Mouse (Mus musculus): ENCODE measurements around the gene Disp2. TPM values are rescaled to one million over a fixed set of nuclear protein-coding genes. Genes with fewer than 3 reads are reported as not detected.

Disp2 gene
- polyA plus RNA-seq, 3 experiments from 2014 or later, result not detected

DNA sequence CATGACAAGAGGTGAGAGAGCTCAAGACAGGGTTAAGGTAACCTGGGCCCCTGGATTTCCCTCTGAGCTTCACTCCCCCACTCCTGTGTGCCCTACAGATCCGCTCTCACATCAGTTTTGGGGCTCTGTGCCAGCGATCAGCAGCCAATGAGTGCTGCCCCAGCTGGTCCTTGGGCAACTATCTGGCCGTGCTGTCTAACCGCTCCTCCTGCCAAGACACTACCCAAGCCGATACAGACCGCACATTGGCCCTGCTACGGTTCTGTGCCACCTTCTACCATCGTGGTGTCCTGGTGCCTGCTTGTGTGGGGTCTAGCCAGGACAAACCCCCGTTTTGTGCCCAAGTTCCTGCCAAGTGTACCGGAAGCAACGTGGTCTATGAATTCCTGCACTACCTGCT, 10.0 kb downstream of the Disp2 start:
- no peak for ATAC-seq

DNA sequence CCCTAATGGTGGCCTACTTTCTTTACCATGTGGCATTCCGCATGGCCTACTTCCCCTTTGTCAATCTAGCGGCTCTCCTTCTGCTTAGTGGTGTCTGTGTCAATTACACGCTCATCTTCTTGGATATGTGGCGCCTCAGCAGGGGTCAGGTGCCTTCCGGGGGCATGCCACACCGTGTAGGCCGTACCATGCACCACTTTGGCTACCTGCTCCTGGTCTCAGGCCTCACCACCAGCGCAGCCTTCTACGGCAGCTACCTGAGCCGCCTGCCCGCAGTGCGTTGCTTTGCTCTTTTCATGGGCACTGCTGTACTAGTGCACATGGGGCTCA, 10.7 kb downstream of the Disp2 start:
- no peak for ATAC-seq

DNA sequence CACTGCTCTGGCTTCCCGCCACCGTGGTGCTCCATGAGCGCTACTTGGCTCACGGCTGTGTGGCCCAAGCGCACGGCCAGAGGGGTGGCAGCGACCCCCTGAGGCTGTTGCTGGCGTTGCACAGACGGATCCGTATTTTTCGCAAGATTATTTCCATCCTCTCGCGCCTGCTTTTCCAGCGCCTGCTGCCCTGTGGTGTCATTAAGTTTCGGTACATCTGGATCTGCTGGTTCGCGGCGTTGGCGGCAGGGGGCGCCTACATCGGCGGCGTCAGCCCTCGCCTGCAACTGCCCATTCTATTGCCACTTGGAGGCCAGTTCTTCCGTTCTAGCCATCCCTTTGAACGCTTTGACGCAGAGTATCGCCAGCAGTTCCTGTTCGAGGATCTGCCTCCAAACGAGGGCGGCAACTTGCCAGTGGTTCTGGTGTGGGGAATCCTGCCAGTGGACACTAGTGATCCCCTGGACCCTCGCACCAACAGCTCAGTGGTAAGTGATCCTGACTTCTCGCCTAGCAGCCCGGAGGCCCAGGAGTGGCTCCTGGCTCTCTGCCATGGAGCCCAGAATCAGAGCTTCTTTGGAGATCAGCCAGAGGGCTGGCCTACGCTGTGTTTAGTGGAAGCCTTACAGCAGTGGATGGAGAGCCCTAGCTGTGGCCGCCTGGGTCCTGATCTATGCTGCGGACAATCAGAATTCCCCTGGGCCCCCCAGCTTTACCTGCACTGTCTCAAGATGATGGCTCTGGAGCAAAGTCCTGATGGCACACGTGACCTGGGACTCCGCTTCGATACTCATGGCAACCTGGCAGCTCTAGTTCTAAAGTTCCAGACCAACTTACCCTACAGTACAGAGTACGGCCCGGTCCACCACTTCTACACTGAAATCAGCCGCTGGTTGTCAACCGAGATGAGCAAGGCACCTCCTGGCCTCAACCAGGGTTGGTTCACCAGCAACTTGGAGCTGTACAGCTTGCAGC, 11.3 kb downstream of the Disp2 start:
- no peak for ATAC-seq

DNA sequence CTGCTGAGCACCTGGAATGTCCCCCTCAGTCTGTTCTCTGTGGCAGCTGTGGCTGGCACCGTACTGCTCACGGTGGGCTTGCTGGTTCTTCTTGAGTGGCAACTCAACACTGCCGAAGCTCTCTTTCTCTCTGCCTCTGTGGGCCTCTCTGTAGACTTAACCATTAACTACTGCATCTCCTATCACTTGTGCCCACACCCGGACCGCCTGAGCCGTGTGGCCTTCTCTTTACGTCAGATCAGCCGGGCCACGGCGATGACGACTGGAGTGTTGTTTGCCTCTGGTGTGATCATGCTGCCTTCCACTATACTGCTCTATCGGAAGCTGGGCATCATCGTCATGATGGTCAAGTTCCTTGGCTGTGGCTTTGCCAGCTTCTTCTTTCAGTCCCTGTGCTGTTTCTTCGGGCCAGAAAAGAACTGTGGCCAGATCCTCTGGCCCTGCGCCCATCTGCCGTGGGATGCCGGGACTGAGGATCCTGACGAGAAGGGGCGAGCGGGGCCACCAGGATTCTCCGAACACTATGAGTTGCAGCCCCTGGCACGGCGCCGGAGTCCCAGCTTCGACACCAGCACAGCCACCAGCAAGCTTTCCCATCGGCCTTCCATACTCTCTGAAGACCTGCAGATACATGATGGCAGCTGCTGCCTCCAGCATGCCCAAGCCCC, 12.2 kb downstream of the Disp2 start:
- ATAC-seq, result no peak

DNA sequence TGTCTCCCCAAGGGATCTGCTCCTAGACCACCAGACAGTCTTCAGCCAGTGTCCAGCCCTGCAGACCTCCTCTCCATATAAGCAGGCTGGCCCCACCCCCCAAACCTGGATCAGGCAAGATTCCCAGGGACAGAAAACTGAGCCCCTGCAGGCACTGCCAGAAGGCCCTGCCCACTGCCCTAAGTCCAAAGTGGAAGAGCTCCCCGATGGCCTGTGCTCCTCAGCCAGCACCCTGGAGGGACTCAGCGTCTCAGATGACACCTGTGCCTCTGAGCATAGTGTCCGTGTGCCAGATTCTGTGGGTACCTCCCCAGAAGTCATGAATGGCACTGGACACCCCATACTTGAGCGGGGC, 12.7 kb downstream of the Disp2 start:
- no peak for ATAC-seq

DNA sequence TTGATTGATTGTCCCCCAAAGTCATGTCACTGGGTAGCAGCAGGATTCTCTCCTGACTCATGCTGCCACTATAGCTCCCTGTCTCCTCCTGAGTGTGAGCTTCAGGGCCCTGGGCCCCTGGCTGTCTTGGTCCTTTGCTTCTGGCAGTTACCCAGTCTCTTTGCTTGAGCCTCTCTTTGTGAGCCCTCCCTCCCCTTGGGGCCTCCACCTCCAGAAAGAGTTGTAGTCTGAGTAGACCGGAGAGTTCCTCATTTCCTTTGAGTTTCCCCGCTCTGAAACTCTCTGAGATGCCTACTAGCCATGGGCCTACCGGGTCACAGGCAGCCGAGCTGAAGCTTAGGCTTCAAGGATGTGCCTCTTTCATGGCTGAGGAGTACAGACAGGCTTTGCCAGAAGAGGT, 14.1 kb downstream of the Disp2 start:
- no peak for ATAC-seq

DNA sequence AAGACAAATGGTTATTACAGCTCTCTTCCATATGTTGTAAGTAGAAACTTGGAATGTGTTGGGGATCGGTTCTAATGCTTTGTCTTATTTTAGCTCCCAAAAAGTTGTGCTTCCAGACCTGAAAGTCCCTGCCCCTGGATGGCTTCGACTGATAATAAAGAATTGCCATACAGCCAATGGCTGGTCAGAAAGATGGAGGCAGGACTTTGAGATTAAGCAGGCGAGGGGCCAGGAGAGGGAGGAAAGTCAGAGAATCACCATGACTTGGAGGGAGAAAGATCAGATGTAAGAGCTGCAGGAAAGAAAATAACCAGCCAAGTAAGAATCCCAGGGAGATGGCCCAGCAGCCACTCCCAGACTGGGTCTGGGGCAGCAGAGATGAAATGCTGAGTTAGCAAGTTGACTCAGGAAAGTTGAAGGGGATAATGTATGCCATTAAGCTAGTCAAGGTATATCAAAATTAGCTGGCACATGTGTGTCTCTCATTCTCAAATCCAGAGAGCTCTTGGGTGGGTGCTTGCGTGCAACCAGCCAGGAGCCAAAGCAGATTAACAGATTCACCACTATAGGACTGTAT, 23.1 kb downstream of the Disp2 start:
- ATAC-seq, result no peak

DNA sequence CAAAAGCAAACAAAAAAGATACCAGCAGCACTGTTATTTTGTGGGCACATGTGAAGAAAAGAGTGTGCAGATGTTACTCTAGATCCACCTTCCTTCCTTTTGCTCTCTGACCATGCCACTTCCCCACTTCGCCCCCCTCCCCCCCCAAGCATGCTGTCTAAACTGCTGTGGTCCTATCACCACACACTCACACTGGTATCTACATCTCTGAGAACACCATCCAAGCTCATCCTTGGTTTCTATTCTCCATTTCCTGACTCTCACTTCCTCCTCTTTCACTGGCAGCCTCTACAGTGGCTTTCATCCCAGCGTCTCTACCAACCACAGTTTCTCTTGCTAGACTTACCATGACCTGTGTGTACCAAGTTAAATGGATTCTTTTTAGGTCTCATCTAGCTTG, 25.0 kb downstream of the Disp2 start:
- ATAC-seq, result no peak

DNA sequence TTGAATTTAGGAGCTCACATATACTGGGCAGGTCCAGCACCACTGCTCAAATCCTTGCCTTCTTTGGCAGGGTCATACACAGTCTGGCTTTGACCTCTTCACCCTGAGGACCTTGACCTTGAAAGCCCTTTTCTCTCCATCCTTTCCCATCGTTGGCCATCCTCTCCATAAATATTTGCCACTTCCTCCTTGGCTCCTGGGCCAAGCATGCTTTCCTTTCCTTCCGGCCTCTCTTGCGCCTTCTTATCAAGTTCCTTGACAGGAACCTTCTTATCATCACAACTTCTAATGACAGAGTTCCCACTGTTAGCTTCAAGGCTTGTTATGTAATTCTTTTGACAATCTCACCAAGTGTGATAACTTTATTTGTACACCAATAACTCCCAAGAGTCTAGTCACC, 25.6 kb downstream of the Disp2 start:
- ATAC-seq, result no peak

DNA sequence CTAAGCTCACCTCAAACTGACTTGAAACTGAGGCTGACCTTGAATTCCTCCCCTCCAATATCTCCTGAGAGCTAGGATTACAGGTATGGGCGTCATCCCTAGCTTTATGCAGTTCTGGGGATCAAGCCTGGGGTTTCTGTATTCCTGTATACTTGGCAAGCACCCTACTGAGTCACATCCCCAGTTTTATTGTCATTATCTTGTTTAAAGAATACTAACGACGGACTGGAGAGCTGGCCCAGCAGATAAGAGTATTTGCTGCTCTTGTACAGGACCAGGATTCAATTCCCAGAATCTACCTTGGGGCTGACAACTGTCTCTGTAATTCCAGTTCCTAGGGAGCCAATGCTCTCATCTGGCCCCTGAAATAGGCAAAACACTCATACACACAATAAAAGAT, 26.2 kb downstream of the Disp2 start:
- ATAC-seq, result no peak

DNA sequence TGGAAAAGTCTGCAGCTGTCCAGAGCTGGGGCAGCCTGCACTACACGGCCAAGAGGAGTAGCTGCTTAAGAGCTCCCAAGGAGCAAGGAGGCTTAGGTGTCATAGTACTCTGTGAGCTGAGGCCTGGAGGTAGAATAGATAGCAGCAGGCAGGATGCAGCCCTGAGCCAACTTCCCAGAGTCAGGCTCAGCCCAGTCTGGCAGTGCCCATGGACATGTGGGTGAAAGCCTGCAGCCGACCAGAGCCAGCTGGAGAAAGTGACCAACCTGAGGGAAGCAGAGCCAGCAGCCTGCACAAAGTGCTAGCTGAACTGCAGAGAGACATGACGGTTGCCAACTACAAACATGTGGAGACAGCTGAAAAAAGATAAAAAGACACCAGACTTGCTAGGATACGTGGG, 27.3 kb downstream of the Disp2 start:
- no peak for ATAC-seq

DNA sequence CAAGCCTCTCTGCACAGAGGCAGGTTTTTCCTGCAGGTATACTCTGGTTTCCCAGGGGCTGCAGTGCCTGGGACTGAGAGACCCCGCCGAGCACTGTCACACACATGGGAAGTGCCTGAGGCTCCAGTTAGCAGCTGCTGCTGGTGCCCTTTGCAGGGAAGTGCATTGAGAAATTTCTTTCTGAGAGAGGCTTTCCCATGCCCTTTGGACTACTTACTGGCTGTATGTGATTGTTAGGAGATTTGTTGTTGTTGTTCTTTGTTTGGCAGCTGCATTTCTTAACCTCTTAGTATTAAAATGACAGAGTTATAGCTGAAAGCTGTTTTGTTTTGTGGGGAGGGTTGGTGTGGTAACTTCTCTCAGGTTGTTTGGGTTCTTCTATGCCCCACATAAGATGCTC, 31.3 kb downstream of the Disp2 start:
- ATAC-seq, result no peak

DNA sequence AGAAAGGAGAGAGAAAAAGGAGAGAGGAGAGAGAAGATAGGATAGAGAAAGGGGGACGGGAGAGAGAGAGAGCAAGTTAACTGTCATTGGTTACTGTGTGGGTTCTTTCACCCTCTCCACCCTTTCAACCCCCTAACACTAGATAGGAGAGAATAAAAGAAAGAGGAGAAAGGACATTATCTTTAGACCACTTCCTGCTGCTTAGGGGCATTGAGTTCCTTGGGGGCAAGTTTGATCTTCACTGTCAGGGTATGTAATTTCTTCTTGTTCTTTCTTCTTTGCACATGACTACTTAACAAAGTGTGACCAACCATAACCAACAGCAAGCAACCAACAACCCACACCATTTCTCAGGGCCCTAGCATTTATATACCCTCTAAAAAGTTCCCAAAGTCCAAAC, 33.2 kb downstream of the Disp2 start:
- ATAC-seq, result no peak

DNA sequence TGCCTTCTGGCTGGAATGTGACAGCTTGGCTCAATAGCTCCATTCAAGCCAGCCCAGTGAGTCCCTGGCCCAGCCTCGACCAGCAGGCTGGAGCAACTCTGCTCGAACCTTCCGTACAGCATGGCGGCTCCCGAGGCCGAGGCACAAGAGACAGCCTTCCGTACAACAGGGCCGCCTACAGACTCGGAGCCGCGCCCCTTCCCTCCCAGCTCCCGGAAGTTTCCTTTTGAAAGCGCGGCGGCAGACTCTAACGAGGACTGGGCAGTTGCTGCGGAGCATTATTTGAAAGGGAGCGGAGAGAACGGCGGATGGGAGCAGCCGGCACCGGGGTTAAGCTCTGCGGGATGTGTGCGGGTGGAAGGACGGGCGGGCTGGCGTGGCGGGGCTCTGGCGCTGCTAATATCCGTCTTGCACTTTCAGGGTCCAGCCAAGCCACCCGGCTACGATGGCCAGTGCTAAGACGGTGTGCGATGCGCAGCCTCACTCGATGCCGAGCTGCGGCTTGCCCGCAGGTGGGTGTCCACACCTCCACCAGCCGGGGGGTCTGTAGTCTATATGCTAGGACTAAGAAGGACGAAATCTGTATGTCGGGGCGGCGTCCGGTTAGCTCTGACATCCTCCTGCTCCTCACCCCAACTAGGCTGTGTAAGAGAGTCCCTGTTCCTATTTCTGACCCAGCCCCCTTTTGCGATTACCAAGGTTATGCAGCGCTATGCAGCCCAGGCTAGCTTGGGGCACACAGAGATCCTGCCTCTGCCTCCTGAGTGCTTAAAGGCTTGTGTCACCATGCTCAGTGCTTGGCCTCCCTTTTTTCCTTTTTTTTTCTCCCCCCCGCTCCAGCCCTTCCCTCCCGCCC, 34.7 kb downstream of the Disp2 start, which contains the start of gene Knstrn:
TSS of gene Knstrn (plus strand) at position 23 of the 856 bp plus-strand sequence.
- ATAC-seq, result peak; percentile 100

DNA sequence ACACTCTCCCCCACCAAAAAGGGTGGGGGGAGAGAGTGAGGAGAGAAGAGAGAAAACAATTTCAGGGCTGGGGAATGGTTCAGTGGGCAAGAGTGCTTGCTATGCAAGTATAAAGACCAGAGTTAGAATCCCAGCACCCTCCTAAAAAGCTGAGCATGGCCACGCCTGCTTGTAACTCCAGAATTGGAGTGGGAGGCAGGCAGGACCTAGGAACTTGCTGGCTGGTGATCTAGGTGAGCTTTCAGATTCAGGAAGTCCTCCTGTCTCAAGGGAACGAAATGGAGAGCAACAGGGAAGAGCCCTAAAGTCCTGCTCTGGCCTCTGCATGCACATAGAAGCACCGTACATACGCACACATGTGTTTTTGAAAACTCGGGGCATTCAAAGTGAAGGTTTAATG, 43.3 kb downstream of the Disp2 start:
- no peak for ATAC-seq

DNA sequence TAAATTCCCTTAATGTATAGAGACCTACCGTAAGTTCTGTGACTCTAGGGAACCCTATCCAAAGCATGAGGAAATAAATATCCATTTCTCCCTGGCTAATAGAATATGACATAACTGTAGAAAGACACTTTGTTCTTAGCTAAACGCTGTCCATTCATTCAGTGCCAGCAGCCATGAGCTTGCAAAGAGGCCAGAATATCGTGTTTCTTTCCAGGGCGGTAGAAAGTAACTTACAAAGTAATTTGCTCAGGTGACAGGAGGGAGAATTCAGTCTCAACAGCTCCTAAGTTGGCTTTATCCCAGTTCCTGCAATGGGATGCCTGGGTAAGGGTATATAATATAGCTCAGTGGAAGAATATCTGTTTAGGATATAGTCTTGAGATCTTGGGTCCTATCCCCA, 44.9 kb downstream of the Disp2 start:
- no peak for ATAC-seq

DNA sequence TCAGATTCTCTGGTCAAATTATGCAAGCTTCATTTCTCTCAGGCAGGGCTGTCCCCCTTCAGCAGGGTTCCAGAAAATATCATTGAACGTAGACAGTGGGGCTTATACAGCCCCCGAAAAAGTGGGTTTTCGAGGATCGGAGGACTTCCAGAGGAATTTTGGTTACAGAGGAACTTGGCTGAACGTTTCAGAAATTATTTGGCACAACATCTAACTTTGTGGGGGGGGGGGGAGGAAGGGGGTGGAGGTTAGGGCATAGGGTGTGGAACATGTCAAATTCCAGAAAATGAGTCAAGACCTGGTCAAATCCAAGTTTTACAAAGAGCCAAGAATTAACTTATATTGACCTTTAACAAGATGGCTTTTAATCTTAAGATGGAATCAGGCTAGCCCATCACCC, 49.6 kb downstream of the Disp2 start:
- ATAC-seq, result no peak

DNA sequence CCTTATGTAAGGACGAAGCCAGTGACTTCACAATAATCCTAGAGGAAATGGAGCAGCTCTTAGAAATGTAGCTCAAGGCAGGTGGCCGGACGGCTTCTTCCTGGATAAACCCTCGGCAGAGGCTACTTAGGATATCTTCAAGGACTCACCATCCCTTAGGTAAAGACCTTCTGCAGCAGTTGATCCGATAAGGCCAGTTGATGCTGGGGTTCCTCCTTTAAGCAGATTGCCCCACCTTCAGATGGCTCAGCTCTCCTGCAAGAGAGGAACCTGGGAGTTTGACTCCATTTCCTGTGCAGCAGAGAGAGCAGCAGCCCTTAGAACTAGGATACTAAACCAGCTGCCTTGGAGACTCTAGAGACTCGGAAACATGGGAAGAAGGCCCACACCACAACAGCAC, 54.5 kb downstream of the Disp2 start:
- no peak for ATAC-seq

DNA sequence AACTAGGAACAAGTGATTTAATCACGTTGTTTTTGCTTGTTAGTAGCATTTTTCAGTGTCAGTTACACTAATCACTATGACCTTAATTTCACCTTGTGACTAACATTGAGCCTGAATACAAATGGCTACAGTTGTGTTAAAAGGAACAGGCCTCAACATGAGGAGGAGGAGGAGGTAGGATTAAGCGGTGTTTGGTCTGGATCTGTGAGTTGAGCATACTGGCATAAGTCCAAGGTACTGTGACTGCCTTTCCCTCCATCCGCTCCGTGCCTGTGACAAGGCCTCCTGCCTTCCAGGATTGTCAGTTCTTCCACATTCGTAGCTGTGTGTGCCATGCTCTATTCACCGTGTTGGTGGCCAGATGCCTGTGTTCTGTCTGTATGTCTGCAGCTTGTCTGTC, 55.6 kb downstream of the Disp2 start:
- ATAC-seq, result no peak

DNA sequence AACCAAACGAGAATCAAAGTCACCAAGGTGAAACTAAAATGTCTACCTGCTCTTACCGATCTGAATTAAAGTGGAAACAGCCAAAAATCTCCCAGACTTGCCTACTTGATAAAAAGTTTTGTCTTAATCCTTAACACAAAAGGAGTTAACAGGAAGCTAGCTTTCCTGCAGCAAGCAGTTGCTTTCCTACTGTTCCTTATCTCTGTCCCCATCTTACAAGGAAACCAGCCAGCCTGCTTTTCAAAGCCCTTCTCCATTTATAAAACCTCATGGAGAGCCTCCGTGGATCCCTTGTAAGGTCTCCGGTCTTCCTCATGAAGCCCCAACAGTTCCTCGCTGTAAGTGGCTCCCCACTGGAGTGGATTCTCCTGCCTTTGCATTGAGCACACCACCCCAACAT, 58.8 kb downstream of the Disp2 start:
- no peak for ATAC-seq

DNA sequence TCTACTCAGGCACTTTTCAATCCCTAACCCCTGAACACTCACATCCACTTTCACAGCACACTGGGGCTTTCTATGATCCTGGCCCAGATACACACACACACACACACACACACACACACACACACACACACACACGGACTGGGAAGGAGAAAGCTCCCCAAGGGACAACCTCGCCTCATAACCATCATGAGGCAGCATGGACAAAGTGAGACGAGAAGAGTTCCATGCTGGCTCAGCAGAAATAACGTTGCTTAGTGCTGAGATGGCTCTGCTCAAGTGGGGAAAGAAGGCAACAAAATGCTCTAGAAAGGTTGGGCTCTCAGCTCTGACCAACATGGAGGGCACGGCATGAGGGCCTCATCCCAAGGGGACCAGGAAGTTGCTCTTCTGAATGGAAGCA, 61.7 kb downstream of the Disp2 start:
- no peak for ATAC-seq

DNA sequence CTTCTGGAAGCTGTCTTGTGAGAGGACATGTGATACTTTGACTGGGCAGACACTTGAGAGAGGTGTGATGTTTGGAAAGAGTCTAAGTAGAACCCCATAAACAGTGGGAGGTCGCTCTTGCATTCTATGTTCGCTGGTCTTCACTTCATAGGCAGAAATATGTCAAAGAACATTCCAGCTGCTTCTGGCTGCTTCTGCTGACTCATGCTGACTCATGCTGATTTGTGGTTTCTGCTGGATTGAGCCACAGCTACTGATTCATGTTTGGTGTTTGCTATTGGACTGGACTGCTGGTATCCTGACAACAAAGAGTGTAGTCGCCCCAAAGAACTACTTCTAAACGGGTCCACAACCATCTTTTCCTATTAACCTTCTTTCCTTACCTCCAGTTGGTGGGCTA, 62.3 kb downstream of the Disp2 start:
- no peak for ATAC-seq

DNA sequence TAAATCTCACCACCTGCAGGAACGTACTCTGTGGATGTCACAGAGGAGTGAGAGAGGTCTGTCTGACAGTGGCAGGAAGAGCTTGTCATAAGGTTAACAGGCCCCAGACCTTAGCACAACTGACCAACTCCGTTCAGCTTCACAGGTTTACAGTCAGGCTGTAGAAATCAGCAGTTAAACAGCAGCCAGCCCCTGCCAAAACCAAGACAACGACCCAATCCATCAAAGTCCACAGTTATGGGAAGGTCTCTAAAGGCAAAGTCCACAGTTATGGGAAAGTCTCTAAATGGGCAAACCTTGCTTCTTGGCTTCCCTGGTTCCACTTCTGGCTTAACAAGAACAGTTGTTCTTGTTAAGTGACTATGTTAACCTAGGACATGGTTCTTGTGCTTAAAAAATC, 64.9 kb downstream of the Disp2 start:
- no peak for ATAC-seq

Data from inflammation-experienced regulatory T-cells, adult 6 months (primary cell).